Mouse (Mus musculus): Measurements from ENCODE around the gene Cox10. TPM values are rescaled to one million over a fixed set of nuclear protein-coding genes. Genes with fewer than 3 reads are reported as not detected.

Gene Cox10
- polyA plus RNA-seq, 1 experiment from 2014 or later: 33.8 TPM

DNA sequence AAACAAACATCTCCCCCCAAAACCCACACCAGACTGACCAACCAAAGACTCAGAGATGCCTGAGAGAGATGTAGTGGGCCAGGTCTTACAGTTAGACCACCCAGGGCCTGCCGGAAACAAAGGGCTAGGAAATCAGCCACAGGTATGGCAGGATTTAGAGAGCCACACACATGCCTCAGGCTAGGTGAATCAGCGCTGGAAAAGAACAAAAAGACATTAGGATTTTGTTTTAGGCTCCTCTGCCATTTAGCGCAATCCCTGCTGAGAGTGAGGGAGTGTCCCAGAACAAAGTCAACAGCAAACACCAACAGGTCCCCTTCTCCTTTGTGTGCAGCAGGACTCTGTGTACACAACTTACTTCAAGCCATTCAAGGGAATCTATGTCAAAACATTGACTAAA, 142.6 kb downstream of the Cox10 start:
- Histone ChIP-seq H3K27me3 (ENCODE audit: insufficient read depth, poor library complexity, severe bottlenecking) (peaks cover 63% of the 10 kb centered on the region), H3K27ac (no peak overlapping the region), H3K36me3 (no peaks in the 10 kb centered on the region), H3K4me3 (no peak overlapping the region), H3K4me1 (no peaks in the 10 kb centered on the region), H3K9me3 (no peaks in the 10 kb centered on the region)
- WGBS: 57% methylated on average over 3 of the region's 3 CpGs
- DNase-seq (ENCODE audit: low spot score): no peak

DNA sequence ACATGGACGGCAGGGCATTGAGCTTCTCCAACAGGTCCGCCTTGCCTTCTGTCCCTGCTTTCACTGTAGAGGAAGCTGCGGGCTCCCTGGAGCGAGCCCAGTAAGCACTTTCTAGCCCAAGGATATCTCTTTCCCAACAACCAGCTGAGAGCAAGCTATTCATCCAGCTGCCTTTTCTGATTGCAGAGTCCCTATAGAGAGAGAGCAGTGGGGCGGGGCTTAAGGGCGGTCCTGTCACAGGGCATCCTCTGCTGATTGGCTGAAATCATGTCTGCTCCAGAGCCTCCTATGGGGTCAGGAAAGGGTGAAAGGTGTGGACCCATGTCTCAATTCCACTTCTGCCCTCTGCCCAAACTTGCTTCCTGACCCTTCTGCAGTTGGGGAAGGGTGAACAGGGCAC, 152.4 kb downstream of the Cox10 start:
- WGBS: 71% methylated on average over 6 of the region's 6 CpGs
- DNase-seq (ENCODE audit: low spot score): no peak
- no peak overlapping the region for H3K27ac ChIP-seq
- H3K4me1 ChIP-seq: peaks cover 30% of the 10 kb centered on the region
- peaks cover 48% of the 10 kb centered on the region for H3K27me3 ChIP-seq (ENCODE audit: insufficient read depth, poor library complexity, severe bottlenecking)
- no peaks in the 10 kb centered on the region for H3K9me3 ChIP-seq
- no peaks in the 10 kb centered on the region for H3K36me3 ChIP-seq
- no peak overlapping the region for H3K4me3 ChIP-seq

DNA sequence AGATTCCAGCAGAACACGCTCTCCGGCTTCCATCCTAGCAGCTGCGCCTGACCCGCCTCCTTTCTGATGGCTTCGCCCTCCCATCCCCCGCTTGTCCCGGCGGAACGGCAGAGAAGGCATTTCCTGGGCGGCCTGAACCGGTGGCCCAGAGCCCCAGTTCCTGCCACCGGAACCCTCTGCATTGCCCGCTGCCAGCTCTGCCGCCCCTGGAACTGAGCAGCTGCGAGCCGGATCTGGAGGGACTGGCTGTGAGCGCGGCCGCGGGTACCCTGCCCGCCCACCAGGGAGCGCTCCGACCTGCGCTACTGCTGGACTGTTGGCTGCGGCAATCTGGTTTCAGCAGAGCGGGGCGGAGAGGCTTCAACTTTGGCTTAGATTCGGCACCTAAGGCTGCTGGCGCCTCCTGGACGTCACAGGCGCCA, 154.1 kb downstream of the Cox10 start:
- peaks cover 41% of the 10 kb centered on the region for H3K4me1 ChIP-seq
- WGBS: 1% methylated on average over 31 of the region's 31 CpGs
- no peaks in the 10 kb centered on the region for H3K36me3 ChIP-seq
- peak; percentile 85 for DNase-seq (ENCODE audit: low spot score)
- no peaks in the 10 kb centered on the region for H3K9me3 ChIP-seq
- H3K27me3 ChIP-seq (ENCODE audit: insufficient read depth, poor library complexity, severe bottlenecking): peaks cover 58% of the 10 kb centered on the region
- peak overlapping the region; percentile 72 for H3K4me3 ChIP-seq
- H3K27ac ChIP-seq: peak overlapping the region; percentile 62; the same call in 1 of the 2 replicates

DNA sequence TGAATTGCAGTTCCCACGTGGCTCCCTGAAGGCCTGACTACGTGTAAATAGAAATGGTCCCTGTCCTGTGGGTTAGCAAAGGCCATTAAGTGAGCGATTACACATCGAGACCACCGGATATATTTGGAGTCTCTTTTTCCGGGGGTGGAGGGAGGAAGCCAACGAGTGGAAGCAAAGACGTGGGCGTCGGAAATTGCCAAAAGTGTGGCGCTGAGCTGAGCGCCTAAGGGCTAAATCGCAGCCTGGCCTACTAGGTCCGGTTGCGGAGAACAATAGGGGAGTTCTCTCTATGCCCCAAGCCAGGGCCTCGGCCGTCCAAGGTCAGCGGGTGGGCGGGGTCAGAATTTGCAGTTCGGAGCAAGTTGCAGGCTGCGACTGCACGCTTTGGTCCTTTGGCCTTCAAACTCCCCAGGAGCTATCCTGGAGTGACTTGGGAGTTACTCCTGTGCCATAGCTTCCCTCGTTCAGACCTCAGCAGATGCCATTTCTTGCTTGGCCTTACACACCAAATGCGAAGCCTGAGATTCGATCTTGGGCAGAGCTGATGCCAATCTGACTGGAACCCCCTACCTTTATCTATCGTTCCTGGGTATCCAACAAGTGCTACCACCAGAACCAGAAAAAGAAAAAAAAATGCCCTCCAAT, 154.9 kb downstream of the Cox10 start:
- H3K27me3 ChIP-seq (ENCODE audit: insufficient read depth, poor library complexity, severe bottlenecking): peaks cover 58% of the 10 kb centered on the region
- WGBS: 2% methylated on average over 26 of the region's 26 CpGs
- DNase-seq (ENCODE audit: low spot score): no peak
- H3K4me1 ChIP-seq: peaks cover 48% of the 10 kb centered on the region
- no peaks in the 10 kb centered on the region for H3K36me3 ChIP-seq
- no peak overlapping the region for H3K27ac ChIP-seq
- H3K4me3 ChIP-seq: peak overlapping the region; percentile 72
- no peaks in the 10 kb centered on the region for H3K9me3 ChIP-seq

DNA sequence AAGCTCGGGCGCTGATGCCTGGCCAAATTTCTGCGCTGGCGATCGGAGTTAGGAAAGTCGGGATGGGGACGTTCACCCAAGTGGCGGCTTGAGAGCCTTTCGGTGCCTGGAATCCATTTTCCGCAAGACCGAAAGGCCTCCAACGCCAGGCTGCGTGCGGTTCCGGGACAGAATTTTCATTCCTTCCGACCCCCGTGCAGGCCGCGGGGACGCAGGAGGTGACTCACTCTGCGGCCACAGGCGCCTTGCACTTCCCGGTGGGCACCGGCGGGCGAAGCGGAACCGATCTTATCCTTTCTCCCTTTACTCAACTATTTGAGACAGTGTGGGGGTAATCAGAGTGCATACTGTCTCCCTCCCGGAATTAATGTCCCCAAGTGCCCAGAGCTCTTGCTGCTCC, 155.9 kb downstream of the Cox10 start:
- DNase-seq (ENCODE audit: low spot score): no peak
- H3K27me3 ChIP-seq (ENCODE audit: insufficient read depth, poor library complexity, severe bottlenecking): peaks cover 67% of the 10 kb centered on the region
- 0 out of 2 replicates have a peak overlapping the region, but pooled peaks have one; percentile 24 for H3K27ac ChIP-seq

DNA sequence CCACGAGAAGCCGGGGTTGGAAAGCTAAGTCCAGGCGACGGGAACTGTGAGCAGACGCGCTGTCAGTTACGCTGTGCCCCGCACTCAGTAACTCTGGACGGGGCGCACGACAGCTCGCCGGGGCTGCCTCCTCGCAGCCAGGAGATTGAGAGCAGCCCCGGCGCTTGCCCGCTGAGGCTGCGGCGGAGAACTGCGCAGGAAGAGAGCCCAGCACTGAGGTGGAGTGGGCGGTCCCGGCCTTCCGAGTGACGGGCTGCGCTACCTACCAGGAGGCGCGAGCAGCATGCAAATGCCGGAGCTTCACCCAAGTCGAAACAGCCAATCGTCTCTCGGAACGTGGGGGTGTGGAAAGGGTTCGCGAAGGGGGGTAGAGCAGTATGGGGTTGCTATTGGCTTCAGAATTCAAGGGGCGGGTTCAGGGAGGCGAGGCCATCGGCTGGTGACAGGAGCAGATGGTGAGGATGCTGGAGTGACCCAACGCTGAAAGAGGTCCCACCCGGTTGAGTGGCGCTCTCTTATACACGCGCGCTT, 157.1 kb downstream of the Cox10 start, which contains the start of gene Hs3st3b1:
TSS of gene Hs3st3b1 (minus strand) at position 200 of the 531 bp plus-strand sequence.
- no peaks in the 10 kb centered on the region for H3K9me3 ChIP-seq
- peaks cover 68% of the 10 kb centered on the region for H3K4me1 ChIP-seq
- DNase-seq (ENCODE audit: low spot score): peak; percentile 98
- no peaks in the 10 kb centered on the region for H3K36me3 ChIP-seq
- peaks cover 68% of the 10 kb centered on the region for H3K27me3 ChIP-seq (ENCODE audit: insufficient read depth, poor library complexity, severe bottlenecking)
- peak within 1 kb of the TSS; percentile 83 for H3K27ac ChIP-seq
- peak within 1 kb of the TSS; percentile 72 for H3K4me3 ChIP-seq
- under 1% methylated on average over 43 of the region's 43 CpGs for WGBS

More for the DNA sequence above, 155.9 kb downstream of the Cox10 start:
- H3K36me3 ChIP-seq: no peaks in the 10 kb centered on the region
- H3K9me3 ChIP-seq: no peaks in the 10 kb centered on the region
- peaks cover 58% of the 10 kb centered on the region for H3K4me1 ChIP-seq
- under 1% methylated on average over 29 of the region's 29 CpGs for WGBS
- H3K4me3 ChIP-seq: peak overlapping the region; percentile 72

DNA sequence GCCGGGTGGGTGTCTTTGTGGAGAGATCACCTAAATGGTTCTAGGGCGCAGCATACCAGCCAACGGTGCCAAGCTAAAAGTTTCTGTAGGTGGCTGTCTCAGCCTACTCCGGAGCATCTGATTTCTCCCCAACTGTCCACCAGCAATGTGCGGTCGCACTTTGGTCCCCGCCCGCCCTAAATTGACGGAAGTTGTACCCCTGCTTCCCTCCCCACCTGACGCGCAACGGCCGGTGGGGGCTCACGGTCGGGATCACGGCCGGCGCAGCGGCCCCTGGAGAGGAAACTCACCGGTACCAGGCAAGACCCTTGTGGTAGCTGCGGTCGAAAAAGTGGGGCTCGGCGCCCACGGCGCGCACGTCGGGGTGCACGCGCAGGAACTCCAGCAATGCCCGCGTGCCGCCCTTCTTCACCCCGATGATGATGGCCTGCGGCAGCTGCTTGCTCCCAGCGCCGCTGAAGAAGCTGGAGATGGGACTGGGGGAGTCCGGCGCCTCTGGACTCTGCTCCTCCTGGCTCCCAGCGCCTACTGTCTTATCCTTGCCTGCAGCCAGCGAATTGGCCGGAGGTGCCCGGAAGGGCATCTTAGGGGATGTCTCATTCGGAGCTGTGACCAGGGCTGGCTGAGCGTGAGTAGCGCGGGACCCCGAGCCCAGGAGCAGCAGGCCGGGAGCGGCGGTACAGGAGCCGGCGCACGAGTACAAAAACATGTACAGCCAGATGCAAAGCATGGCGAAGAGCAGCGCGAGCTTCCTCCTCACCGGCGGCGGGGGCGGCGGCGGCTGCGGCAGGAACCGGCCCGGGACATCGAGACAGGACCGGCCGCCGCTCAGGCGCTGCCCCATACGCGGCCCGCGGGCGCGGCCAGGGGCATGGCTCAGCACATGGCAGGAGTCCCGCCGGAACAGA, 158.0 kb downstream of the Cox10 start:
- peak overlapping the region; percentile 83 for H3K27ac ChIP-seq
- H3K27me3 ChIP-seq (ENCODE audit: insufficient read depth, poor library complexity, severe bottlenecking): peaks cover 61% of the 10 kb centered on the region
- no peak for DNase-seq (ENCODE audit: low spot score)
- peak overlapping the region; percentile 72 for H3K4me3 ChIP-seq
- H3K36me3 ChIP-seq: no peaks in the 10 kb centered on the region
- no peaks in the 10 kb centered on the region for H3K9me3 ChIP-seq
- under 1% methylated on average over 79 of the region's 80 CpGs for WGBS
- peaks cover 69% of the 10 kb centered on the region for H3K4me1 ChIP-seq

DNA sequence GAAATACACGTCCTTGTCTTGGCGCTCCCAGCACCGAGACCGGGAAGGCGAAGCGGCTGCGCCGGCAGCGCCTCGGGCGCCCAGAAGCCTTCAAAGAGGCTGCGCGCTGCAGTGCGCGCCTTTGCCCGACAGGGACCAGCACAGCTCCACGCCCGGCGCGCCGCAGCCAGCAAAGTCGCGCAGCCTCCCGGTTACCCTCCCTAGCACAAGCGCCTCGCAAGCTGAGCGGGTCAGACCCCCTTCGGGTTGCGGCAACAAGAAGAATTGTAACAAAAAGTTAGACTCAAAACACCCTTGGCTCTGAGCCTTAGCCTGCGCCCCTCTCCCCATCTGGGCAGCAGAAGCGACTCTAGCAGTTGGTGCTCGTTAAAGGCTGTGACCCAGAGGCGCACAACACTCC, 158.7 kb downstream of the Cox10 start:
- H3K4me3 ChIP-seq: peak overlapping the region; percentile 72
- DNase-seq (ENCODE audit: low spot score): peak; percentile 85
- H3K4me1 ChIP-seq: peaks cover 71% of the 10 kb centered on the region
- H3K27me3 ChIP-seq (ENCODE audit: insufficient read depth, poor library complexity, severe bottlenecking): peaks cover 53% of the 10 kb centered on the region
- H3K27ac ChIP-seq: peak overlapping the region; percentile 83
- H3K9me3 ChIP-seq: no peaks in the 10 kb centered on the region
- under 1% methylated on average over 33 of the region's 33 CpGs for whole genome bisulfite sequencing
- H3K36me3 ChIP-seq: no peaks in the 10 kb centered on the region

DNA sequence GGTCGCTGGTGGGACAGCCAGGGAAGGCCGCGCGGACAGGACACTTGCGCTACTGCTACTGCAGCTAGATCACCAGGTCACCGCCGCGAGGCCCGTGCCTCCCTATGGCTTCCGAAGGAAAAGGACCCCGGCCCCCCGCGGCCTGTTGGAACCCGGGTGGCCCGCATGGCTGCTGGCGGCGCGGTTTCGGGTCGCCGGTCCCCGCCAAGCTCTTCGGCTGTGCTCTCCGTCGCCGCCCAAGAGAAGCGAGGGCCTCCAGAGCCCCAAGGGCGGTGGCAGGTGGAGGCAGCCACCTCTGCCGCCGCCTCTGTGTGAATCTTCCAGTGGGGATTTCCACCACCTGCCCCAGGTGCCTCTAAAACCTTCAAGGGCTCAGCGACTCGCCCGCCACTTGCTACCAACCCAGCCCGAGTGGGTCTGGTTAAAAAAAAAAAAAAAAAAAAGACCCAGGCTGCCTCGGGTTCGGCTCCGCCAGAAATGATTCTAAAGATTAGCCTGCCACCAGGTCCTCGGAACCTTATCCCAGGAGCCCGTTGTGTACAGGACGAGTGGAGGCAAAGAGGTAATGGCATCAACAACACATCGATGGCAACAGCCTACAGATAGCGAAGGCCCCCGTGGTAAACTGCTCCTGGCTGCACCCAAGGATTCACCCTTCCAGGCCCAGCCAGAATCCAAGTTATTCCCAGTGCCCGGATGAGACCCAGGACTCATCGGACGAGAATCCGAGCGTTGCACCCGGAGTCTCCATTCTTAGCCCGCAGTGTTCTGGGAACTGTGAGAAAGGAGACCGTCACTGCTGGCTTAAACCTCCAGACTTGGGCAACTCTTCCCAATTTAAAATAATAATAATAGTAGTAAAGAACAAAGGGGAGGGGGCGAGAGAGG, 159.8 kb downstream of the Cox10 start:
- DNase-seq (ENCODE audit: low spot score): no peak
- peak overlapping the region; percentile 83 for H3K27ac ChIP-seq
- peaks cover 43% of the 10 kb centered on the region for H3K27me3 ChIP-seq (ENCODE audit: insufficient read depth, poor library complexity, severe bottlenecking)
- under 1% methylated on average over 51 of the region's 52 CpGs for WGBS
- no peaks in the 10 kb centered on the region for H3K36me3 ChIP-seq
- H3K4me1 ChIP-seq: peaks cover 68% of the 10 kb centered on the region
- no peaks in the 10 kb centered on the region for H3K9me3 ChIP-seq
- H3K4me3 ChIP-seq: peak overlapping the region; percentile 72

DNA sequence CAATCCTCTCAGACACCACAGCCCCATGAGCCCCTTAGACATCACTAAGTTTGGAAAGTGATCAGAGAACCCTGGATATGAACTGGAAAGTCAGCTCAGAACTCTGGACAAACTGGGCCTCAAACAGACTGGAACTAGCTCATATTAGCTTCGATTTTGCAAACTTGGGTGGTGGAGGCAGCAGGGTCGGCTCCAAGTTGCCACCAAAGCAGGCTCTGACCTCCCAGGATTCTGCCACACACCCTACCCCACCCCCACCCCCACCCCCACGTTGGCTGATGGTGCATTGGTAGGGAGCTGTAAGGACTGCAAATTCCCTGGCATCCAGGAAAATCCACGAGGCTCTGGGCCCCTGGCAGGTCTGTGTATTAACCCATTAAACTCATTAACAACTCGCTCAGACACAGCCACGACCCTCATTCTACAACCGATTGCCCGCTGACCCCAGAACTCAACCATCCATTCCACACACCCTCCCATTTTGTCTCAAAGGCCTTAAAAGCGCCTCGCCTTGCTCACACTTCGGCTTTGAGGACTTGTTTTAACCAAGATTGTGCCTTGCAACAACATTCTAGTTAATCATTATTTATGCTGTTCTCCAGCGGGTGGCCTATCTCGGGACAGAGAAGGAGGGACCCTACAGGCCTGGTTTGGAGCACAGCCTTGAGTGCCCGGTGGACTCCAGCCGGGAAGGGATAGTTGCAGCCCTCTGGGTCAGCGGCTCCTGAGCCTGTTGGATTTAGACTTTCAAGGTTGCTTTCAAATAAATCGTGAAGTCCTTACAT, 160.8 kb downstream of the Cox10 start:
- H3K27me3 ChIP-seq (ENCODE audit: insufficient read depth, poor library complexity, severe bottlenecking): peaks cover 34% of the 10 kb centered on the region
- DNase-seq (ENCODE audit: low spot score): no peak

DNA sequence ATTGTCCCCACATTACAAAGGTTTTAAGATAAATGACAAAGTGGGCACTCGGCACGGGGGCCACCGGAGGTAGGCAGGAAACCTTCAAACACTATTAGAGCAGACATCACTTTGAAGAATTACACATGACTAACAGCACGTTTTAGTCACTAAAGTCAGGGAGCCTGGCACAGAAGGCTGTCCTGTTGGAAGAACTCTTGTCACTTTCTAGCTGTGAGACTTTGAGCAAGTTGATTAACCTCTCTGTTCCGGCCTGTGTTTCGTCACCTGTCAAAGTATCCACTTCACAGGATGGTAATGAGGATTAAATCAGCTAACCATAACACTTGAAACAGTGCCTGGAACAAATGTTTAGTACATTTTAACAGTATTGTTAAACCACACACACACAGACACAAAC, 161.7 kb downstream of the Cox10 start:
- Histone ChIP-seq H3K36me3 (no peaks in the 10 kb centered on the region), H3K27me3 (ENCODE audit: insufficient read depth, poor library complexity, severe bottlenecking) (peaks cover 31% of the 10 kb centered on the region), H3K4me3 (peak overlapping the region; percentile 15; the same call in 1 of the 2 replicates), H3K4me1 (peaks cover 61% of the 10 kb centered on the region), H3K9me3 (no peaks in the 10 kb centered on the region), H3K27ac (0 out of 2 replicates have a peak overlapping the region, but pooled peaks have one; percentile 42)
- 11% methylated on average over 6 of the region's 6 CpGs for WGBS
- no peak for DNase-seq (ENCODE audit: low spot score)

More for the DNA sequence above, 160.8 kb downstream of the Cox10 start:
- H3K9me3 ChIP-seq: no peaks in the 10 kb centered on the region
- peak overlapping the region; percentile 72 for H3K4me3 ChIP-seq
- 14% methylated on average over 17 of the region's 17 CpGs for WGBS
- no peaks in the 10 kb centered on the region for H3K36me3 ChIP-seq
- H3K4me1 ChIP-seq: peaks cover 68% of the 10 kb centered on the region
- H3K27ac ChIP-seq: peak overlapping the region; percentile 83

All from heart, embryonic 10.5 days (tissue).